Mouse (Mus musculus) heart, embryonic 15.5 days (tissue): ENCODE data around the gene Prdm8. TPM values are rescaled to one million over a fixed set of nuclear protein-coding genes. Genes with fewer than 3 reads are reported as not detected.

Experiments
- ATAC-seq: fragments of 200-750 bp; cut with Nextera tagmentation; replicated peaks from 2 replicates; pipeline ENCODE4 v1.8.0; 2017; ENCODE audit warnings: low read depth, moderate TSS enrichment; ENCODE audit not compliant: insufficient number of reproducible peaks, insufficient read depth, low FRiP score
- H3K27ac ChIP-seq: fragments of 300-500 bp; sonication (generic); 2 replicates; pipeline ENCODE4 v1.5.1; 2015; ENCODE audit warnings: mild to moderate bottlenecking, inconsistent platforms
- H3K27me3 ChIP-seq: fragments of 300-500 bp; sonication (generic); 2 replicates; pipeline ENCODE4 v1.6.1; 2015; ENCODE audit warnings: inconsistent platforms
- H3K36me3 ChIP-seq: fragments of 300-500 bp; sonication (generic); 2 replicates; pipeline ENCODE4 v1.6.1; 2015; ENCODE audit warnings: mild to moderate bottlenecking, inconsistent platforms
- H3K4me1 ChIP-seq: fragments of 300-500 bp; sonication (generic); replicated peaks from 2 replicates; pipeline ENCODE4 v1.6.1; 2015; ENCODE audit warnings: inconsistent platforms
- H3K4me2 ChIP-seq: fragments of 300-500 bp; sonication (generic); 2 replicates; pipeline ENCODE4 v1.6.1; 2015; ENCODE audit warnings: inconsistent platforms, mild to moderate bottlenecking, moderate library complexity
- H3K4me3 ChIP-seq: fragments of 300-500 bp; sonication (generic); 2 replicates; pipeline ENCODE4 v1.5.1; 2015; ENCODE audit warnings: mild to moderate bottlenecking, inconsistent platforms
- H3K9ac ChIP-seq: fragments of 300-500 bp; sonication (generic); 2 replicates; pipeline ENCODE4 v1.6.1; 2015; ENCODE audit warnings: mild to moderate bottlenecking, inconsistent platforms
- H3K9me3 ChIP-seq: fragments of 300-500 bp; sonication (generic); replicated peaks from 2 replicates; pipeline ENCODE4 v1.6.1; 2016; ENCODE audit warnings: inconsistent platforms
- WGBS: fragments of 180-500 bp; shearing (Covaris S2); methylation state at CpG from one replicate; pipeline ENCODE4 v1.1.7; 2015; ENCODE audit warnings: mixed read lengths; 5-methylcytosine and 5-hydroxymethylcytosine counted together
- polyA plus RNA-seq: library from polyadenylated mRNA; unstranded; fragments of >200 nt; fragmentation: Nextera tagmentation; extraction: Ambion mirVana; gene quantifications from 2 replicates; pipeline ENCODE4 v1.2.1, GENCODE M21; 2015

The Prdm8 gene
- polyA plus RNA-seq, 1 experiment from 2014 or later: not detected

GRCm38 (mm10) chr5:98185806-98186751 is 19.1 kb downstream of the Prdm8 start:
- Histone ChIP-seq H3K4me2 (peak overlapping the region; percentile 97), H3K9me3 (no peaks in the 10 kb centered on the region)
- ATAC-seq: peak; percentile 40

GRCm38 (mm10) chr5:98189181-98190180 is 22.5 kb downstream of the Prdm8 start:
- no peak for ATAC-seq
- peaks cover 25% of the 10 kb centered on the region for H3K4me1 ChIP-seq
- peaks cover 72% of the 10 kb centered on the region for H3K27me3 ChIP-seq
- H3K27ac ChIP-seq: no peak overlapping the region
- H3K9me3 ChIP-seq: no peaks in the 10 kb centered on the region
- WGBS: 3% methylated on average over 31 of the region's 31 CpGs
- no peaks in the 10 kb centered on the region for H3K36me3 ChIP-seq
- H3K4me2 ChIP-seq: peak overlapping the region; percentile 57
- H3K4me3 ChIP-seq: peak overlapping the region; percentile 33
- no peak overlapping the region for H3K9ac ChIP-seq

More at GRCm38 (mm10) chr5:98185806-98186751, 19.1 kb downstream of the Prdm8 start:
- Histone ChIP-seq H3K4me1 (peaks cover 32% of the 10 kb centered on the region), H3K4me3 (peak overlapping the region; percentile 57), H3K9ac (peak overlapping the region; percentile 53), H3K36me3 (no peaks in the 10 kb centered on the region), H3K27me3 (peaks cover 96% of the 10 kb centered on the region), H3K27ac (no peak overlapping the region)
- 1% methylated on average over 102 of the region's 106 CpGs for WGBS

GRCm38 (mm10) chr5:98192295-98192983 is 25.4 kb downstream of the Prdm8 start:
- Histone ChIP-seq H3K4me3 (no peak overlapping the region), H3K27ac (no peak overlapping the region), H3K4me1 (peaks cover 9% of the 10 kb centered on the region), H3K36me3 (no peaks in the 10 kb centered on the region), H3K9ac (no peak overlapping the region), H3K9me3 (no peaks in the 10 kb centered on the region; the same call in 1 of the 2 replicates), H3K4me2 (no peak overlapping the region), H3K27me3 (peaks cover 46% of the 10 kb centered on the region)
- no peak for ATAC-seq
- 36% methylated on average over 4 of the region's 4 CpGs for WGBS

GRCm38 (mm10) chr5:98194959-98195358 is 28.0 kb downstream of the Prdm8 start:
- WGBS: 80% methylated on average over 1 of the region's 1 CpGs
- H3K4me1 ChIP-seq: no peaks in the 10 kb centered on the region; the same call in 1 of the 2 replicates
- H3K4me3 ChIP-seq: no peak overlapping the region
- no peak overlapping the region for H3K27ac ChIP-seq
- H3K27me3 ChIP-seq: peaks cover 21% of the 10 kb centered on the region
- no peaks in the 10 kb centered on the region; the same call in 1 of the 2 replicates for H3K9me3 ChIP-seq
- H3K4me2 ChIP-seq: no peak overlapping the region
- no peak for ATAC-seq
- H3K9ac ChIP-seq: no peak overlapping the region
- no peaks in the 10 kb centered on the region for H3K36me3 ChIP-seq

GRCm38 (mm10) chr5:98198412-98199218 is 31.6 kb downstream of the Prdm8 start:
- Histone ChIP-seq H3K36me3 (no peaks in the 10 kb centered on the region), H3K27me3 (no peaks in the 10 kb centered on the region), H3K4me2 (no peak overlapping the region), H3K4me1 (no peaks in the 10 kb centered on the region), H3K9ac (no peak overlapping the region), H3K9me3 (no peaks in the 10 kb centered on the region; the same call in 1 of the 2 replicates), H3K4me3 (no peak overlapping the region), H3K27ac (no peak overlapping the region)
- no peak for ATAC-seq
- 48% methylated on average over 7 of the region's 7 CpGs for WGBS

DNA sequence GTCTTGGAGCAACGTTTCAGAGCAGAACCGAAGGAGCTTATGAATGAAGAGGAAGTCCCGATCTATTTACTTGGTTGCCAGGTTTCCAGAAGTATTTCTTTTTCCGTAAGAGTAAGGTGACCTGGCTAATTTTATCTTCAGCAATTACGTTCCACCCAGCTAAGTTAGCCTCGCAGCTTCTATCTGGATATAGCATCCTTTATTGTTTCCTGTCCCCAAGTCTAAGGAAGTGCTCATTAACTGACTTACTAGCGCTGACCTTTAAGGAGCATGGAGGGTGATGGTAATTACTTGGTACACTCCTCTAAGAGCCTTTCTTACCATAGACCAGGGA is 32.2 kb downstream of the Prdm8 start:
- Histone ChIP-seq H3K27me3 (no peaks in the 10 kb centered on the region), H3K4me2 (no peak overlapping the region), H3K4me1 (no peaks in the 10 kb centered on the region), H3K4me3 (no peak overlapping the region), H3K27ac (no peak overlapping the region), H3K9ac (no peak overlapping the region), H3K9me3 (no peaks in the 10 kb centered on the region; the same call in 1 of the 2 replicates), H3K36me3 (no peaks in the 10 kb centered on the region)
- WGBS: 36% methylated on average over 7 of the region's 7 CpGs
- ATAC-seq: no peak

DNA sequence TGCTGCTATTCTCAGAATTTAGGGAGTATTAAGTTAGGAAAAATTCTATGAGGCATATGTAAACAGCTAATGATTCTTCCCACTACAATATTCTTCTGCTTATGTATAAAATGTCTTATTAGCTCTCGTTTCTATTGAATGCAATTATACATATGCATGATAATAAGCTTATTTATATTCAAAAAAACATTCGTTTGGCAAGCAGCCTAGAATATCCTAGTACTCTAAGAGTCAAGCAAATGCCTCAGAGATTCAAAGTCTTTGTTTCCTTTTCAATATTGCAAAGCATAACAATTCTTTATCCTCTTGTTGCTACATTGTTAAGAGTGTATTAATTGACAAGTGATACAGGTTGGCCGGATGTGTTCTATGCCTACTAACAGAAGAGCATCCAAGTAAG is 34.6 kb downstream of the Prdm8 start:
- H3K9me3 ChIP-seq: no peaks in the 10 kb centered on the region
- H3K4me3 ChIP-seq: no peak overlapping the region
- no peak overlapping the region for H3K4me2 ChIP-seq
- H3K27me3 ChIP-seq: no peaks in the 10 kb centered on the region
- H3K36me3 ChIP-seq: no peaks in the 10 kb centered on the region
- H3K27ac ChIP-seq: no peak overlapping the region
- 71% methylated on average over 3 of the region's 3 CpGs for WGBS
- ATAC-seq: no peak
- H3K9ac ChIP-seq: no peak overlapping the region
- H3K4me1 ChIP-seq: no peaks in the 10 kb centered on the region

- Histone ChIP-seq H3K9me3 (no peaks in the 10 kb centered on the region), H3K27me3 (no peaks in the 10 kb centered on the region), H3K4me2 (no peak overlapping the region), H3K4me3 (no peak overlapping the region), H3K36me3 (no peaks in the 10 kb centered on the region), H3K4me1 (no peaks in the 10 kb centered on the region), H3K27ac (no peak overlapping the region), H3K9ac (no peak overlapping the region)
- WGBS: 28% methylated on average over 4 of the region's 4 CpGs
- ATAC-seq: no peak
These were observed 36.0 kb downstream of the Prdm8 start for GRCm38 (mm10) chr5:98202996-98203395.

- no peak for ATAC-seq
- WGBS: 65% methylated on average over 4 of the region's 4 CpGs
These were observed 45.5 kb downstream of the Prdm8 start for GRCm38 (mm10) chr5:98212501-98212900.

DNA sequence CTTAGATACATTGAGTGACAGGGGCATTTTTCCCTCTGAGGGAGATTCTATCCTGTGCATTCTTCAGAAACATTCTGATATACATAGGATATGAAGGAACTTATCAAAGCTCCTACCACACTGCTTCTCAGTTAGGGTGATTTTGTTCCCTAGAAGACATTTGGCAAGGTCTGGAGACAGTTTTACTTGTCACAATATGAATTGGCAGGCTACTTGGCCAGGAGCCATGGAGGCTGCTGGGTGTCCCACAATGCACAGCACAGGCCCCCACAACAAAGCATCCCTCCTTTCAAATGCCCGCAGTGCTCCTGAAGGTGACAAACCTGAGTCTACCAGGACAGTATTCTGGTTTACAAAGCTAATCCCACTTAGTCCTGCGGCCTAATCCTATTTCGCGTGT is 55.0 kb downstream of the Prdm8 start:
- Histone ChIP-seq H3K27me3 (no peaks in the 10 kb centered on the region), H3K9me3 (no peaks in the 10 kb centered on the region), H3K27ac (no peak overlapping the region), H3K36me3 (no peaks in the 10 kb centered on the region), H3K9ac (no peak overlapping the region), H3K4me1 (0 out of 2 replicates have a peak, but pooled peaks cover 3% of the 10 kb centered on the region), H3K4me3 (no peak overlapping the region), H3K4me2 (no peak overlapping the region)
- ATAC-seq: no peak
- 73% methylated on average over 4 of the region's 4 CpGs for WGBS

More at GRCm38 (mm10) chr5:98212501-98212900, 45.5 kb downstream of the Prdm8 start:
- H3K4me2 ChIP-seq: no peak overlapping the region
- no peaks in the 10 kb centered on the region for H3K9me3 ChIP-seq
- no peak overlapping the region for H3K9ac ChIP-seq
- H3K36me3 ChIP-seq: no peaks in the 10 kb centered on the region
- no peaks in the 10 kb centered on the region for H3K4me1 ChIP-seq
- H3K27ac ChIP-seq: no peak overlapping the region
- no peak overlapping the region for H3K4me3 ChIP-seq
- H3K27me3 ChIP-seq: no peaks in the 10 kb centered on the region
